Mouse (Mus musculus) gastrocnemius, adult 8-10 months (tissue): Measurements from ENCODE around the gene Rnf182. TPM values are rescaled to one million over a fixed set of nuclear protein-coding genes. Genes with fewer than 3 reads are reported as not detected.

Experiments
- DNase-seq, 2 experiments: peaks; one replicate each; pipeline ENCODE4 v3.0.0; 2022; ENCODE audit warnings: low spot score in 2 of 2
- total RNA-seq, 4 experiments: library from RNA; stranded (reverse); gene quantifications; 2 replicates each; pipeline ENCODE4 v1.2.4; 2022

Rnf182 gene
- total RNA-seq, 4 experiments from 2014 or later: 0.10 to 0.11 TPM; not detected in 2

DNA sequence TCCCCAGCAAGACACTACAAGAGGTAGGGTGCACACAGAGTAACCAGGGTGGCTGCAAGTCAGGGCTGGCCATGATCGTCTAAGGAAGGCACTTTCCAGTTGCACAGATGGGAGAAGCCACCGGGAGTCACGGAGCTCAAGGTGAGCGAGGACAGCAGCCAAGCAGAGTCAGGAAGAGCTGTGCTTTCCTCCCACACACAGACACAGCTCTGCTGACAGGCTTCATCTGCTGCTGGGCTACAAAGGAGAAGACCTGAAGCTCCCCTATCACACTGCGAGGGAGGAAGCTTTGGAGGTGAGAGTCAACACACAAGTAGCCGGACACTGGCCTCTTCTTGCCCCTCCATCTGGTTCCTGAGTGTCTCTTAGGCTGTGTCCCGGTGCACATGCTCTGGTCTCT lies 83.0 kb downstream of the Rnf182 start:
- no peak for DNase-seq

DNA sequence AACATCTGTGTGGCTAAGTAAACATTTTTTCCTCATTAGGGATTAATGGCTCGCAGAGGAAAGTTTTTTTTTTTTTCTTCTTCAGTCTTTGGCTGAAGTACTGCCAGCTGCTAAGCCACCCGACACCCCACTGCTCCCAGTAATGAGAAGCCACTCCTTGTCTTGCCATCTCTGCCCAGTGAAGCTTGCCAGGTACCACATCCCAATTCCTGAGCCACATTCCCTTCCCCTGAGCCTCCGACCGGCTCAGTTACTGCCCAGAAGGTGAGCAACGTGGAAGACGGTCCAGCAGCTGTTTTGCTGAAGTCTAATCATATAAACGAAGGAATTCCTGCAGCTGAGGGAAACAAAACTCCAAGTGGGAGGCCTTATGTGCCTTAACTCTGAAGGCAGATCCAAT lies 88.0 kb downstream of the Rnf182 start:
- DNase-seq: peak in 1 of 2 experiments; percentile 17

DNA sequence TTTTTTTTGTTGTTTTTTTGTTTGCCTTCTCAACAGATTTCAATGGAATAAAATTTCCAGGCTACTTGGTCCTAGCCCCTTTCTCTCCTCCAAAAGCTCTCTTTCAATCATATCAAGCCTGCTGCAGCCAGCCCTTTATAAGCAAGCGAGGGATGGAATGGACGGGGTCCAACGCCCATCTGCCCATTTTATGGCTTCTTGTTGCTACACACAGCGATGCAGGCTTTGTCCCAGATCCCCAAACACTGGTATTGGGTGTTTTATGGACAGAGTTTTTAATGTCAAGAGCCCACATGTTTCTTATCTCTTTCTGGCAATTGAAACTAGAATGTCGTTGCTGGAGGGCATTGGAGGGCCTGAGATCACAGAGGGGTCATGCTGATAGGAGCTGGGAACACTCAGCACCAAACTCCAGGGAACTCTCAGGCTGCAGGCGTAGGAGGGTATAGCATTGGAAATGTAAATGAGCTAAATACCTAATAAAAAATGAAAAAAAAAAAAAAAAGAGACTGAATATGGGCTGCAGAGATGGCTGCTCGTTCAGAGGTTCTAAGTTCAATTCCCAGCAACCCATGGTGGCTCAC lies 89.1 kb downstream of the Rnf182 start:
- DNase-seq: no peak

DNA sequence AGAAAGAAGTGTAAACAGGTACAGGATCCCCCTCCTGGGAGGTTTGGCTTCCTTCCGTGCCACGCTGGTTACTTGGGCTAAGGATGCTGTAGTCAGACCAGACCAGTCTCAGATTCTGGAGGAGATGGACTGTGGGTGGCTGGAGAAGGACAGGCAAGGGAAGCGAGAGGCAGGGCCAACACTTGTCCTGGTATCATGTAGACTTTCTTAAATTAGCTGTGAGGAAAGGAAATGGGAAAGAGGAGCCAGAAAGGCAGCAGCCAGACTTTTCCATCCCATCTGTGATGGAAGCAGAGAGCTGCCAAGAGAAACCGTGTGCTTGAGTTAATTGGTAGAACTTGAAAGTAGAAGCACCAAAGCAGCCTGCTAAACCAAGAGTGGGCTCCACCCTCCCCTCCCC lies 90.9 kb downstream of the Rnf182 start:
- no peak for DNase-seq

DNA sequence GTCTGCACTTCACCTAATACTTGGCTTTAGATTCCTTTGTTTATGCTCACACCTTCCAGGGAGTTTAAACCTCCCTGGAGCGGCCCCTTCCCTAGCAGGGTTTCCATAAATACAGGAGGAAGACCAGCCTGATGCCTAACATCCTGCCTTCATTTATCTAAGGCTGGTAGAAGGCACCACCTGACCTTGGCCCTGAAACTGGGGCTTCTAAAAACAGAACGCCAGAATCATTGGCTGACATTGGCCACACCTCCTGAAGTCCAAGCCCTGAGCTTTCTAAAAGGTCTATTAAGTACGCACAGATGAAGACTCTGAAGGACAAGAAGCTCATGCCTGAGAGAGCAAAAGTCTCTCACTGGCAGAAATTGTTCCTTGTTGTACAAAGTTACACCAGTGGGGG lies 94.0 kb downstream of the Rnf182 start:
- DNase-seq: peak in 1 of 2 experiments; percentile 19

DNA sequence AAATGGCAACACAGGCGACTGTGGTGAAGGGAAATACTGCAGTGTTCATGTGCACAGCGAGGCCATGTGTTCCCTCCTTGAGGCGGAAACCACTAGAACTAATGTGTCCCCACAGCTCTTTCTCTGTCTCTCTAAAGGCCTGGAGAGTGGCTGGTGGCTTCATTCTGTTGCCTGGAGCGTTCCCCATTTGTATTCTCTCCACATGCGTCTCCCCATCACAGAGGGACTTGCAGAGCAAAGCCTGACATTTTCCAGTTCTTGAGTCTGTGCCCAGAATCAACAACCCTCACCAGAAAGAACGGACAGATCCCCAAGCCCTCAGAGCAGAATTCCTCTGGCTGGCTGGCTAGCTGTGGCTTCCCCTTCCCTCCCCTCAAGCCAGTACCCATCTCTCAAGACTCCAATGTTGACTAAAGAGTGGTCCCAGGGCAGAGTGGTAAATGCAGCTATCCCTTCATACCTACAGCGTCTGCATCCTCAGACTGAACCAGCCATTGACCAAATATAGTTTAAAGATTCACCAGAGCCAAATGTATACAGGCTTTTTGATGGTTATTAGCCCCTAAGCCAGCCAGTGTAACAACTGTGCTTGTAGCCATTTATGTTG lies 96.3 kb downstream of the Rnf182 start:
- DNase-seq: no peak

DNA sequence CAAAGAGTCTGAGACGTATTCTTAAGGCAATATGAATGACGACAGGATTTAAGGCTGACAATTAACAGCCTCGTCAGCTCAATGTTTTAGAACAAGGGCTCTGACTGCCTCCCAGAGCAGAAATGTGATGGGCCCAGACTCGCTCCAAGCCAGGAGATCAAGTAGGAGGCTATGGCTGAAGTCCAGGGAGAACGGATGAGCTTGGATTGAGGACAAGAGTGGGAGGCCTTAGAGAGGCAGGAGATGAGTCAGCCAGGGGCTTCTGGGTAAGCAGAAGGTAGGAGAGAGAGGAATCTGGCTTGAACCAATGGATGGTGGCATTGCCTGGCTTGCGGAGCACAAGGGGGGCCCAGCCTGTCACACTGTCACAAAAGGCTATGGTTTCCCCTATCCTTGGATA lies 99.2 kb downstream of the Rnf182 start:
- no peak for DNase-seq

DNA sequence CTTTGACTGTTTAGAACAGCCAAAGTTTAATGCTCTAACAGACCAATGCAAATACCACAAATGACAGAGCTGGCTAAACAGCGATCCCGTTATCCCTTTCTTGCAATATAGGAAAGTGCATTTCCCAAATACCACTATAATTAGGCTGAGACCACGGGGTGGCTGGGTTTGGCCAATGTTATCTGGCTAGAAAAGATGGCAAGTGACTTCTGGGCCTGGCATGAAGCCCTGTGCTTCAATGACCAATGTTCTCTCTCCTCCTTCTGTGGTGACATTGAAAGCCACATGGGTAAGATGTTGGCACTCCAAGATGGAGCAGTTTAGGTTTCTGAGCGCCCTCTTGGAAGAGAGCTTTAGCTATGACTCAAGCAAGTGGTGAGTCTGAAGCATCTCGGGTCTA lies 100.0 kb downstream of the Rnf182 start:
- DNase-seq: no peak

DNA sequence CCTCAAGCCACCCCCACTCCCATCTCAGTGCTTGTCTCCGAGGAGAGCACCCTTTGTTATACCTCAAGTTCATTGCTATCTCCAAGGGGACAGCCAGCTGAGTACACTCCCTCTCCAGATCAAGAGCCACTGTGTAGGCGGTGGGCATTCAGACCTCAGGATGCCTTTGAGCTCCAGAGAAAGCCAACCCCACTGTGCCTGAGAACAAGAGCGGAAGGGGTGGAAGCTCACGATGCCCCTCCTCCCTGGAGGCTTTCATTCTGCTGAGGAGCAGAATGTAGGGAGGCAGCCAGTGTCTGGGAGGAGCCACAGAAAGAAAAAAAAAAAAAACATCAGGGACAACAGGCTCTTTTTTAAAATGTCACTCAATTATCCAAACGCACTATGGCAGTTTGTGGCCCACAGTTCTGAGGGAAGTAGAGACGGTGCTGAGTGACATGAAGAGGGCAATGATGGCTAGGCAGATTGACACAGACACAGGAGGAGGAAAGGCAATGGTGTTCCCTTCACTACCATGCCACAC lies 101.1 kb downstream of the Rnf182 start:
- no peak for DNase-seq

DNA sequence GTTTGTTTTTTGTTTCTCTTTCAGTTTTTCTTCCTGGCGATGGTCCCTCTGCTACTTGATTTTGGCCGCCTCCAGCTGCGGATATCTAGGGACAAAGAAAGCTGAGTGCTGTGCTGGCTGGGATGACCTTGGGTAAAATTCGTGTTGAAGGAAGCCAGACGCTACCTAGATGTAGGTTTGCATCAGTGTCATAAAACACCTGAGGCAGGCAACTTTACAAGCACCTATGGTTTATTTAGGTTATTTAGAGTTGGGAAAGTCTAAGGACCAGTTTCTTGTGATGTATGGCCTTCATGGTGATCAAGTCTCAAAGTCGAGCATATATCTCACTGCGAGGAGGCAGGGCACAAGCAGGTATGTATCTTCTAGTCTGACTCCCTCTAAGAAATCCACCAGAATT lies 102.7 kb downstream of the Rnf182 start:
- no peak for DNase-seq

DNA sequence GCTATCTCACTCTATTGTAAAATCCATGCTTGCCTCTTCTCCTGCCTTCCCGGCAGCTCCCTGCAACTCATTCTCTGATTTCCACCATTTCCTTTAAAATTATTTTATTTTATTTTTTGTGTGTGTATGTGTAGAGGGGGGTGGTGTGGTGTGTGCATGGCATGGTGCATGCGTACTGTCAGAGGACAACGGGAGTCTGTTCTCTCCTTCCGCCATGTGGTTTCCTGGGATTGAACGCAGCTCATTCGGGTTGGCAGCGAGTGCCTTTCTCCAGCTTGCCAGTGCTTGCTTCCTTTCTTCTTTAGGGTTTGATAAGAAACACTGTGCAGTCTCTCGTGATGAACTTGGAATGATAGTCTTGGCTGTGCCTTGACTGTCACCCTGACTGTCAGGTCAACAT lies 105.0 kb downstream of the Rnf182 start:
- no peak for DNase-seq

Other genes starting within 250 kb of the Rnf182 start
- 100 to 1,000 TPM in 3 of 4 experiments, 10 to 100 TPM in 1; 97.0 to 134 (median 111) TPM for gene Nol7, start 217.3 kb upstream of the Rnf182 start, total RNA-seq
- gene Ranbp9, start 134.4 kb upstream of the Rnf182 start, total RNA-seq: 10 to 100 TPM; 38.0 to 44.9 (median 43.3) TPM
- gene Mcur1, start 55.5 kb upstream of the Rnf182 start, total RNA-seq: 10 to 100 TPM; 25.5 to 34.6 (median 30.2) TPM
- gene Cd83, start 169.1 kb downstream of the Rnf182 start, total RNA-seq: 1 to 10 TPM in 1 of 4 experiments, under 1 TPM in 3; 0.22 to 1.2 (median 0.69) TPM